Mouse (Mus musculus) c-Kit-positive CD71-negative TER-119-negative erythroid progenitor cells, embryonic 14.5 days (primary cell): Measurements from ENCODE around the gene Mettl6.

Experiments
- DNase-seq: peaks from one replicate; pipeline ENCODE4 v3.0.0-alpha.2; 2013; ENCODE audit warnings: low read depth

The Mettl6 gene

DNA sequence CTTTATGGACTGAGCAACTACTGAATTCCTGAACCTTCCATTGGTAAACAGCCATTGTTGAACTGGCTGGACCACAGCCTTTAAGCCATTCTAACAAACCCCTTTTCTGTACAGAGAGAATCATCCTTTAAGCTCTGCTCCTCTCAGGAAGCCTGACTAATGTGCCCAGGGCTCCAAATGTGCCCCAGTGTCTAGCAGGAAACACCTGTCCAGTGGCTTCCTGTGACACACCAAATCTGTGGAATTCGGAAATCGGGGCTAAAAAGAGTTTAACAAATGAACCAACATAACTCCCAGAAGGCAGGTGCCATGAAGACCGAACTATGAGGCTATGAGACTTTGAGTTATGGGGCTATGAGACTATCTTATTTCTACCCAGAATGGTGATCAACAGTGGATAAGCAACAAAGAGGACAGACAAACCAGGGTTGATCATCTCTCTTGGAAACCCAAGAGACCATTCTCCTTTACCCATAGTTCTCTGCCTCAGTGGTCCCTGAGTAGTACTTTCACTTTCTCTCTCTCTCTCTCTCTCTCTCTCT, 63.0 kb downstream of the Mettl6 start:
- DNase-seq: no peak

DNA sequence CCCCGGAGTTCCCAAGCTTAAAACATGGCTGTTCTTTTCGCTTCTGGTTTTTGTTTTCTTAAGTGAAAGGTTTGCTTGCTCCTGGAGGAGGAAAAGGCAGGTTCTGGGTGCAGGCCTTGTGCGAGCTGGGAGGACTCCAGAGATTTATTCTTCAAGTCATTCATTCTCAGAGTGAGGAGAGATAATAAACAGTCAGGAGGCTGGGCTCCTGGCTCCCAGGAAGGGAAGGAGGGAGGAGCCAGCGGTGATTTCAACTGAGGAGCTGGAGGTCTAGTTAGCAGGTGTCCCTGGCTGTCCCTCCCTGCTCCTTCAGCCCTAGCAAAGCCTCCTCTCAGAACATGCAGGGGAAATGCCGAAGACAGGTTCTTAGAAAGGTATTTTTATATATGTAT, 65.8 kb downstream of the Mettl6 start:
- no peak for DNase-seq

DNA sequence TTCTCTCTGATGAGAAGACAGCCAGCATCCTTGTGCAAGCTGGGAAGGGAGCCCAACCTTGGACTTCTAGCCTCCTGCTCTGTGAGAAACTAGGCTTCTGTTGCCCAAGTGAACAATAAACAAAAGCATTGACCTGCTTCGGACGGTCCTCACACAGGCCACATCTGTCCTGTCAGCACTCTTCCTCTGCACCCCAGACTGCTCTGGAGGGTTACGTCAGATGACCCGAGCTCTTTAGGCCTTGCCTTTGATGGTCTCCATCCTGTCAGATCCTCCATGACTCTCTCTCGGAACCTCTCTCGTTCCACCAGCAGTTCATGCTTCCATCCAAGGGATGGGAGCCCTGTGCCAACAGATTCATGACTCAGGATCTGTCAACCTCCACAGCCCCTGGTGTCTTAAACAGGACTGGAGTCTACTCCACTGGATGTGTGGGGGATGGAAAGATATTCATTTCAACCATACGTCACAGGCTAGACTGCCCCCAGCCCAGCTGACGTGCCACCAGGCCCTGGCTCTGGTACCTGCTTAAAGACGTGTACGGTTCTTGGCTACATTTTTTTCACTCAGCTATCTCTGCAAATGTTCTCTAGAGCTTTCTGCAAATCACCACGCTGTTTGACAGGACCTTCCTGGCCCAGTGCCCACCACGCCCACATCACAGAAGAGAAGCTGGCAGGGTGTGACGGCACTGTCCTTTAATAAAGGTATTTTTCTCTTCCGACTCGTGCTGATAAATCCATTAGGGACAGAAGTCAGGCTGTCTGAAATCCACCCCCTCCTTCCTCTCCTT, 66.4 kb downstream of the Mettl6 start:
- DNase-seq: no peak
